Mouse (Mus musculus): ENCODE measurements around the gene Ablim1. TPM values are rescaled to one million over a fixed set of nuclear protein-coding genes. Genes with fewer than 3 reads are reported as not detected.

The Ablim1 gene
- polyA plus RNA-seq, 1 experiment, result 216 TPM

GRCm38 (mm10) chr19:56983757-56984156 lies 331.0 kb downstream of the Ablim1 start:
- Histone ChIP-seq H3K4me1 (replicated peaks; ENCODE audit: control insufficient read depth, insufficient read depth, low read length) (no peaks in the 10 kb centered on the region), H3K36me3 (ENCODE audit: control insufficient read depth, insufficient read depth, low read length) (no peaks in the 10 kb centered on the region), H3K4me3 (ENCODE audit: control insufficient read depth, insufficient read depth, low read length) (no peak overlapping the region), H3K27me3 (ENCODE audit: control insufficient read depth, insufficient read depth, low read length) (no peaks in the 10 kb centered on the region), H3K27ac (ENCODE audit: control insufficient read depth, insufficient read depth, low read length) (no peak overlapping the region)
- no peak for TF ChIP-seq CTCF (IDR thresholded peaks at IDR 0.05; ENCODE audit: borderline replicate concordance, control insufficient read depth, extremely low read depth, insufficient read depth, low read length, poor library complexity)
- TF ChIP-seq POLR2A (IDR thresholded peaks at IDR 0.05; ENCODE audit: control insufficient read depth, extremely low read depth, insufficient read depth, low read length, poor library complexity), result no peak
- 71% methylated on average over 10 of the region's 10 CpGs for WGBS
- no peak for DNase-seq

Other genes starting within 250 kb of the Ablim1 start
- gene Fam160b1, start 45.8 kb upstream of the Ablim1 start, polyA plus RNA-seq (2012; rRNA removed), result 26.1 and 28.3 TPM in 2 replicates
- gene Trub1, start 138.0 kb upstream of the Ablim1 start, polyA plus RNA-seq (2012; rRNA removed), result 7.7 and 8.1 TPM in 2 replicates

Measured in thymus, adult 2 months (tissue).